In genomic region chrX:153174786-153175185, GRCm38 (mm10) we compare ENCODE assay signal across 9 mouse cellular contexts. TPM values are rescaled to one million over a fixed set of nuclear protein-coding genes. Genes with fewer than 3 reads are reported as not detected.
A peak's percentile ranks its signal among the peaks of the same experiment; 100 is the strongest.
DNase-seq lines count a peak whose midpoint lies in the region; TF ChIP-seq lines count a peak whose summit lies in the region.
"Had no signal": no experiment of that assay in that cellular context is flagged by ENCODE, and none has a peak within 500 bp of the region (broad histone marks: within the 10 kb centered on the region; RNA-seq: fewer than 3 reads in every experiment).

No protein-coding gene starts in this region.

- no peaks in the 10 kb centered on the region for H3K27me3 ChIP-seq in ES-Bruce4 (ENCODE audit: control insufficient read depth, insufficient read depth, low read length, poor library complexity, severe bottlenecking)
- H3K27me3 ChIP-seq: stomach, embryonic 15.5 days had no signal

- no peak for TF ChIP-seq EP300 in ES-Bruce4 (IDR thresholded peaks at IDR 0.05; ENCODE audit: insufficient read depth, low read depth, low read length)

- peak; percentile 9 for DNase-seq in heart, postnatal 4 days
- DNase-seq in heart, adult 9 months (ENCODE audit: low spot score in 2 of 2), result no peak
- DNase-seq in 416B (ENCODE audit: low read depth), result peak; percentile 11
- peak; percentile 0 for DNase-seq in kidney, postnatal 14 days
- DNase-seq in frontal cortex, adult 2 months (ENCODE audit: extremely low spot score in 1 of 2, low spot score in 1 of 2), result no peak
- no peak for DNase-seq in heart, postnatal 25 days (ENCODE audit: low spot score)
- no peak for DNase-seq in left cerebral cortex, postnatal 36 days (ENCODE audit: low spot score in 2 of 2)

- H3K4me3 ChIP-seq in ES-Bruce4 (ENCODE audit: low read depth, low read length), result no peak overlapping the region
- H3K4me3 ChIP-seq: stomach, embryonic 15.5 days had no signal

- TF ChIP-seq CTCF in ES-Bruce4 (IDR thresholded peaks at IDR 0.05; ENCODE audit: low read depth, low read length), result peak; percentile 5

- TF ChIP-seq POLR2A in ES-Bruce4 (IDR thresholded peaks at IDR 0.05; ENCODE audit: insufficient read depth, low read length), result no peak

- H3K27ac ChIP-seq in ES-Bruce4 (ENCODE audit: insufficient read depth, low read length), result no peak overlapping the region
- H3K27ac ChIP-seq: stomach, embryonic 15.5 days had no signal

- H3K9me3 ChIP-seq in ES-Bruce4 (replicated peaks; ENCODE audit: control insufficient read depth, insufficient read depth, low read length, poor library complexity, severe bottlenecking), result no peaks in the 10 kb centered on the region
- H3K9me3 ChIP-seq: stomach, embryonic 15.5 days had no signal

- no peaks in the 10 kb centered on the region for H3K36me3 ChIP-seq in ES-Bruce4 (ENCODE audit: control insufficient read depth, insufficient read depth, low read length, poor library complexity, severe bottlenecking)
- H3K36me3 ChIP-seq: stomach, embryonic 15.5 days had no signal

- no peak overlapping the region for H3K9ac ChIP-seq in ES-Bruce4 (ENCODE audit: low read depth, poor library complexity, severe bottlenecking)
- H3K9ac ChIP-seq: stomach, embryonic 15.5 days had no signal

- intact Hi-C loops in heart, postnatal 25 days (cut with DNase I), result no loop called here
- intact Hi-C loops in left cerebral cortex, postnatal 36 days (cut with DNase I), result no loop called here

- no peaks in the 10 kb centered on the region for H3K4me1 ChIP-seq in ES-Bruce4 (ENCODE audit: control insufficient read depth, insufficient read depth, low read length)
- H3K4me1 ChIP-seq: stomach, embryonic 15.5 days had no signal

RNA-seq across cellular contexts. Expression of gene Rragb, which starts 35.0 kb away (rescaled TPM):
- 1 to 10 TPM; 2.7 to 3.4 TPM for total RNA-seq in heart, postnatal 4 days (2021)
- polyA plus RNA-seq in ES-Bruce4 (2011; ENCODE audit: insufficient read depth, insufficient read length, low read depth, missing spikeins), result 18.9 and 21.6 TPM in 2 replicates
- polyA plus RNA-seq in frontal cortex, adult 2 months (2012; rRNA removed), result 66.6 and 76.5 TPM in 2 replicates
- 1 to 10 TPM; 3.2 to 4.0 TPM for total RNA-seq in heart, postnatal 25 days (2021)
- total RNA-seq in left cerebral cortex, postnatal 36 days (2021), result 10 to 100 TPM; 69.1 to 78.0 TPM

RNA-seq across cellular contexts. Expression of gene Foxr2, which starts 56.2 kb away (rescaled TPM):
- not detected for total RNA-seq in heart, postnatal 4 days (2021)
- 1.2 and 1.7 TPM in 2 replicates for polyA plus RNA-seq in ES-Bruce4 (2011; ENCODE audit: insufficient read depth, insufficient read length, low read depth, missing spikeins)
- polyA plus RNA-seq in frontal cortex, adult 2 months (2012; rRNA removed), result 1.2 and 1.7 TPM in 2 replicates
- total RNA-seq in heart, postnatal 25 days (2021), result not detected
- total RNA-seq in left cerebral cortex, postnatal 36 days (2021), result under 1 TPM; 0.57 to 0.70 TPM
- polyA plus RNA-seq: stomach, embryonic 15.5 days had no signal

Comparison
In these comparisons a context has a peak if more than half of its experiments do, and no peak if none do; other contexts are left out.
1. DNase-seq: peak in heart, postnatal 4 days (single experiment), 416B (single experiment) and kidney, postnatal 14 days (single experiment); none in heart, adult 9 months (0 of 2), frontal cortex, adult 2 months (0 of 2), heart, postnatal 25 days (single experiment) and left cerebral cortex, postnatal 36 days (0 of 2).
2. RNA of gene Rragb, which starts 35.0 kb away (total RNA-seq): 69.1 to 78.0 TPM in left cerebral cortex, postnatal 36 days; 3.2 to 4.0 TPM in heart, postnatal 25 days and 2.7 to 3.4 TPM in heart, postnatal 4 days; every median in the first group is over 10 times any median in the second.